Mouse (Mus musculus) limb, embryonic 14.5 days (tissue): ENCODE measurements at regions not wholly inside any gene's neighbourhood (a gene's known extent, or its start where the extent isn't known, plus 50 kb on each side); places are given as distances from the start of the nearest gene placed in this dataset.

ENCODE experiments used
- ATAC-seq: fragments of 200-750 bp; cut with Nextera tagmentation; 2 replicates; pipeline ENCODE4 v1.8.0; 2017; ENCODE audit warnings: low read depth, moderate number of reproducible peaks, moderate TSS enrichment; ENCODE audit not compliant: low FRiP score
- DNase-seq: peaks from one replicate; pipeline ENCODE4 v3.0.0-alpha.2; 2015; ENCODE audit warnings: low spot score
- H3K27ac ChIP-seq: fragments of 300-500 bp; sonication (generic); replicated peaks from 2 replicates; pipeline ENCODE4 v1.5.1; 2014; ENCODE audit warnings: low read depth, mild to moderate bottlenecking, low read length, moderate library complexity, mixed read lengths
- H3K27me3 ChIP-seq: fragments of 300-500 bp; sonication (generic); 2 replicates; pipeline ENCODE4 v1.6.1; 2014; ENCODE audit warnings: low read length, mixed read lengths; ENCODE audit not compliant: control insufficient read depth, insufficient read depth
- H3K36me3 ChIP-seq: fragments of 300-500 bp; sonication (generic); 2 replicates; pipeline ENCODE4 v1.6.1; 2014; ENCODE audit warnings: mild to moderate bottlenecking, low read length, moderate library complexity, mixed read lengths; ENCODE audit not compliant: control insufficient read depth, insufficient read depth
- H3K4me1 ChIP-seq: fragments of 300-500 bp; sonication (generic); 2 replicates; pipeline ENCODE4 v1.6.1; 2014; ENCODE audit warnings: antibody characterized with exemption, low read length, mixed read lengths; ENCODE audit not compliant: control insufficient read depth, insufficient read depth
- H3K4me2 ChIP-seq: fragments of 300-500 bp; sonication (generic); replicated peaks from 2 replicates; pipeline ENCODE4 v1.6.1; 2014; ENCODE audit warnings: low read depth, mild to moderate bottlenecking, low read length, moderate library complexity; ENCODE audit not compliant: severe bottlenecking
- H3K4me3 ChIP-seq: fragments of 300-500 bp; sonication (generic); replicated peaks from 2 replicates; pipeline ENCODE4 v1.5.1; 2014; ENCODE audit warnings: low read length
- H3K9ac ChIP-seq: fragments of 300-500 bp; sonication (generic); 2 replicates; pipeline ENCODE4 v1.6.1; 2014; ENCODE audit warnings: mild to moderate bottlenecking, low read depth, low read length, moderate library complexity; ENCODE audit not compliant: severe bottlenecking
- H3K9me3 ChIP-seq: fragments of 300-500 bp; sonication (generic); 2 replicates; pipeline ENCODE4 v1.6.1; 2016; ENCODE audit warnings: low read length; ENCODE audit not compliant: control insufficient read depth
- POLR2A ChIP-seq: fragments of 200-500 bp; IDR thresholded peaks from 2 replicates; pipeline ENCODE4 v1.8.0; 2012; ENCODE audit warnings: inconsistent platforms, mild to moderate bottlenecking, moderate library complexity, borderline replicate concordance; ENCODE audit not compliant: insufficient read depth, insufficient read length; ENCODE audit errors: extremely low read depth
- WGBS: fragments of 180-500 bp; shearing (Covaris S2); extraction: QIAGEN DNeasy Blood & Tissue Kit; methylation state at CpG from one replicate; pipeline ENCODE4 v1.1.7; 2014; 5-methylcytosine and 5-hydroxymethylcytosine counted together

DNA sequence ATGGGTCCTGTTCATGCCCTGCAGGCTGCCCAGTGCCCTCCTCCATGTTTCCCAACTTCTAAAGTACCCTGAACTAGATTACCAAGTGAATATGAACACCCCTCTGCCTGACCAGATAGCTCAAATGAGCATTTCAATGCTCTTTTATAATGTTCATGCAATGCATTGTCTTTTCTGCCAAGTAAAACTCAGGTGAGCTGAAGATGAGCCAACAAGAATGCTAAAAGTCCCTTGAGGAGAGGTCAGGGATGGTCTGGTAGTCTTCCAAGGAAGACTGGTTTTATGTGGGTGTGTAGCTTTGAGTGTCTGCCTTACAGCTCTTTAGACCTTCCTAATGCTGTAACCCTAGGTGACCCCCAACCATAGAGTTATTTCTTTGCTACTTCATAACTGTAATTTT is 58.0 kb upstream of the Abca12 start:
- Histone ChIP-seq H3K27me3 (no peaks in the 10 kb centered on the region), H3K27ac (no peak overlapping the region), H3K9ac (no peak overlapping the region), H3K4me1 (no peaks in the 10 kb centered on the region), H3K36me3 (no peaks in the 10 kb centered on the region), H3K4me2 (no peak overlapping the region), H3K9me3 (no peaks in the 10 kb centered on the region), H3K4me3 (no peak overlapping the region)
- DNase-seq (no peak), ATAC-seq (no peak)
- TF ChIP-seq POLR2A = no peak

DNA sequence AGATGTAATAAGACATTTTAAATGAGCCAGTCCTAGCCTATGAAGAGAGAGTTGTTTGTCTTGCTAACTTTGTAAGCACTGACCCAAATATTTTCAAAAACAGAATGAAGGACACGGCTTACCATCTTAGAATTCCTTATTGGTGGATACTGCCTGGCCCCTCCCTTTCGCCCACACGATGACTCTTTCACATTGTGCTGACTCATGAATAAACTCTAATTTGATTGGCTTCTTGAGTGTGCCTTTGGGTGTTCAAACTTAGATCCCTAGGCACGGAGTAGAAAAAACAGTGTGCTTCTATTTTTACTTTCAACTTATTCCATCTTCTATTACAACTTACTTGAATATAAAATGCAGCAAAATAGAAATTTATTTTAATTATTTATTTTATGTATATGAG is 68.4 kb upstream of the Abca12 start:
- WGBS = 93% methylated on average over 4 of the region's 4 CpGs
- H3K4me2 ChIP-seq = no peak overlapping the region
- no peak for TF ChIP-seq POLR2A
- H3K4me1 ChIP-seq = no peaks in the 10 kb centered on the region
- no peak overlapping the region for H3K9ac ChIP-seq
- ATAC-seq (no peak), DNase-seq (no peak)
- no peaks in the 10 kb centered on the region for H3K36me3 ChIP-seq
- H3K27me3 ChIP-seq = no peaks in the 10 kb centered on the region
- no peak overlapping the region for H3K4me3 ChIP-seq
- no peak overlapping the region for H3K27ac ChIP-seq
- no peaks in the 10 kb centered on the region for H3K9me3 ChIP-seq

DNA sequence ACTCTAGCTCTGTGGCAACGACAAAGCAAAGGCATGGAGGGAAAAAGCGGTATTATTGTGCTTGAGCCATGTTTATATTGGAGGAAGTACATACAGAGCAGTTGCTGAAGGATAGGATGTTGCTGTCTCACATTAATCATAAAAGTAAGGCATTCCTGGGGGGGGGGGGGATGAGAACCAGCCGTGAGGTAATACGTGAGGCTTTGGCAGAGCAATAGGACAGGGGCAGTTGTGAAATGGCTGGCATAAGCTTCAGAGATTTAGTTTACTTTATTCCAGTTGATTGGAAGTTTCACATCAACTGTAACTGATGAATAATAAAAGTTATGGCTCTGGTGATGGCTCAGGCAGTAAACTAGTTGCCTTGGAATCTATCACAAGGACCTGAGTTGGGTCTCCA is 62.4 kb upstream of the Atic start:
- ATAC-seq (no peak), DNase-seq (no peak)
- 73% methylated on average over 4 of the region's 4 CpGs for WGBS
- H3K27me3 ChIP-seq = no peaks in the 10 kb centered on the region
- no peaks in the 10 kb centered on the region for H3K4me1 ChIP-seq
- H3K9ac ChIP-seq = no peak overlapping the region
- H3K4me3 ChIP-seq = no peak overlapping the region
- H3K9me3 ChIP-seq = no peaks in the 10 kb centered on the region
- no peak overlapping the region for H3K27ac ChIP-seq
- no peak overlapping the region for H3K4me2 ChIP-seq
- no peaks in the 10 kb centered on the region for H3K36me3 ChIP-seq
- no peak for TF ChIP-seq POLR2A

DNA sequence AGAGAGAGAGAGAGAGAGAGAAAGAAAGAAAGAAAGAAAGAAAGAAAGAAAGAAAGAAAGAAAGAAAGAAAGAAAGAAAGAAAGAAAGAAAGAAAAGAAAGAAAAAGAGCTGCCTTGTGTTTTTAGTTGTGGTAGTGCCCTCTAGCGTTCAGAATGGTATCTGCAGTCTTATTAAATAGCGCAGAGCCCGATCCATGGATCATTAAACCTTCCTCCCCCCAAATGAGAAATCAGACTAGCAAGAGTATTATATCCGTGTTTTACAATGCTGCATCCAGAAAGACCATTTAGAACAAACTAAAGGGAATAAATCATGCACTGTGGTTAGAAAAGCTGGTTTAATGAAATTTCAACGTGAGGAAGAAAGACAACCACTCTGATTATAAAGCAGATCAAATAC is 51.1 kb upstream of the Atic start:
- Histone ChIP-seq H3K9me3 (no peaks in the 10 kb centered on the region), H3K27me3 (no peaks in the 10 kb centered on the region), H3K4me3 (no peak overlapping the region), H3K9ac (no peak overlapping the region), H3K36me3 (no peaks in the 10 kb centered on the region), H3K4me1 (peaks cover 3% of the 10 kb centered on the region; the same call in 1 of the 2 replicates), H3K4me2 (no peak overlapping the region), H3K27ac (no peak overlapping the region)
- WGBS = 5% methylated on average over 5 of the region's 5 CpGs
- ATAC-seq (no peak), DNase-seq (peak; percentile 35)
- no peak for TF ChIP-seq POLR2A

DNA sequence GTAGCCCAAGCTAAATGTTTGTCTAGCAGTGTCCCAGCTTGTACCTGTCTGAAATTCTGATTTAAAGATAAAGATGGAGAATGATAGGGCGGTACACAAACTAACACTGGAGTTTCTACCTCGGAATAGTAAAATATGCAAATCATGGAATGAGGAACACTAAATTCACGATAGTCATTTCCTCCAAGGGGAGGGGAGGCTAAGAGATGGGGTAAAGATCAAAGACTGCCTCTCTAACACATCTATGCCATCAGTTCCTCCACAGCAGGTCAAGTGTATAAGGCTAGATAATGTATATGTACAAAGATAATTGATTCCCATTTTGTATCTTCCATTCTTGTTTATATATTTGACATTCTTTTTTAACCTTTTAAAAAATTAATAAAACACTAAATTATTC is 50.4 kb upstream of the Atic start:
- WGBS = 54% methylated on average over 3 of the region's 3 CpGs
- DNase-seq (no peak), ATAC-seq (no peak)
- no peak overlapping the region for H3K4me2 ChIP-seq
- no peak overlapping the region for H3K27ac ChIP-seq
- no peaks in the 10 kb centered on the region for H3K36me3 ChIP-seq
- no peak for TF ChIP-seq POLR2A
- H3K4me3 ChIP-seq = no peak overlapping the region
- no peaks in the 10 kb centered on the region for H3K9me3 ChIP-seq
- H3K9ac ChIP-seq = no peak overlapping the region
- H3K27me3 ChIP-seq = no peaks in the 10 kb centered on the region
- peaks cover under 1% of the 10 kb centered on the region; the same call in 1 of the 2 replicates for H3K4me1 ChIP-seq
